Mouse (Mus musculus) intestine, embryonic 16.5 days (tissue): Measurements from ENCODE around the gene Mettl27. TPM values are rescaled to one million over a fixed set of nuclear protein-coding genes. Genes with fewer than 3 reads are reported as not detected.

Source experiments
- ATAC-seq: fragments of 200-750 bp; cut with Nextera tagmentation; 2 replicates; pipeline ENCODE4 v1.8.0; 2017; ENCODE audit warnings: moderate TSS enrichment, moderate library complexity
- H3K27ac ChIP-seq: fragments of 300-500 bp; sonication (generic); 2 replicates; pipeline ENCODE4 v1.5.1; 2014; ENCODE audit warnings: mild to moderate bottlenecking, low read length
- H3K27me3 ChIP-seq: fragments of 300-500 bp; sonication (generic); replicated peaks from 2 replicates; pipeline ENCODE4 v1.6.1; 2014; ENCODE audit warnings: low read length, control low read depth, mixed read lengths; ENCODE audit not compliant: control insufficient read depth, insufficient read depth
- H3K36me3 ChIP-seq: fragments of 300-500 bp; sonication (generic); 2 replicates; pipeline ENCODE4 v1.6.1; 2014; ENCODE audit warnings: low read length, control low read depth; ENCODE audit not compliant: control insufficient read depth, insufficient read depth
- H3K4me1 ChIP-seq: fragments of 300-500 bp; sonication (generic); 2 replicates; pipeline ENCODE4 v1.6.1; 2014; ENCODE audit warnings: low read length, control low read depth, mixed read lengths; ENCODE audit not compliant: control insufficient read depth, insufficient read depth
- H3K4me2 ChIP-seq: fragments of 300-500 bp; sonication (generic); 2 replicates; pipeline ENCODE4 v1.6.1; 2014; ENCODE audit warnings: low read depth, low read length, control low read depth
- H3K4me3 ChIP-seq: fragments of 300-500 bp; sonication (generic); 2 replicates; pipeline ENCODE4 v1.5.1; 2014; ENCODE audit warnings: mild to moderate bottlenecking, low read length
- H3K9ac ChIP-seq: fragments of 300-500 bp; sonication (generic); 2 replicates; pipeline ENCODE4 v1.6.1; 2014; ENCODE audit warnings: low read depth, low read length
- H3K9me3 ChIP-seq: fragments of 300-500 bp; sonication (generic); 2 replicates; pipeline ENCODE4 v1.6.1; 2016; ENCODE audit warnings: low read length, control low read depth; ENCODE audit not compliant: control insufficient read depth
- WGBS: fragments of 180-500 bp; shearing (Covaris S2); extraction: QIAGEN DNeasy Blood & Tissue Kit; methylation state at CpG from one replicate; pipeline ENCODE4 v1.1.7; 2014; 5-methylcytosine and 5-hydroxymethylcytosine counted together
- polyA plus RNA-seq: library from polyadenylated mRNA; unstranded; fragments of >200 nt; fragmentation: Nextera tagmentation; extraction: Ambion mirVana; gene quantifications from 2 replicates; pipeline ENCODE4 v1.2.1, GENCODE M21; 2015

Mettl27 gene
- polyA plus RNA-seq, result 27.2 TPM in 2 replicates

DNA sequence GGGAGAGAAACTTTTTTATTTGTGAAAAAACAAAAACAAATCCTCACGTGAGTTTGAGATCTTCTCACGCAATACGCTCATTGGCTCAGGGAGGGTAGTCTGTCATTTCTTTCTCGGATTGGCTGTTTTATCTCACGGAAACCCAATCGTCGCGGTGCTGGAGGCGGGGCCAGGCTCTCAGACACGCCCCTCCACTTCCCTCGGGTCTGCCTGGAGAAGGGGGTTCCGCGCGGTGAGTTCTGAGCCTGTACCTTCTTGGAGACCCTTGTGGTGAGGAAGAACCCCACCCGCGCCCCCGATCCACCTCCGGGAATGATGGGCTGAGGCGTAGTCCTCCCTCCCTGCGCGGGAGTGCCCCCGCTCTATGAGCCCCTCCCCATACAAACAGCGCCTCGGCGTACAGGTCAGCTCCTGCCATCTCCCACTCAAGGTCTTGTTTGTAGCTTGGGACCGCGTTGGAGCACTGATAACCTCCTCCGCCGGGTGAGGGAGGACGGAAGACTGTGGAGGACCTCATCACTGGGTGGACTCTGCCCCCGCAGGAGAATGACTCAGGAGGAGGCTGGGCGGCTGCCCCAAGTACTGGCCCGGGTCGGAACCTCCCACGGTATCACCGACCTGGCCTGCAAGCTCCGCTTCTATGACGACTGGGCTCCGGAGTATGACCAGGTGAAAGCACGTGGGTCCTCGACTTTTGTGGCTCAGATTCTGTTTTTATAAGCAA lies at the start of gene Mettl27:
TSS of gene Mettl27 (plus strand) at position 190 of the 724 bp plus-strand sequence.
- ATAC-seq, result peak; percentile 96
- WGBS, result under 1% methylated on average over 41 of the region's 41 CpGs
- Histone ChIP-seq H3K27me3 (no peaks in the 10 kb centered on the region), H3K9me3 (no peaks in the 10 kb centered on the region), H3K4me2 (peak within 1 kb of the TSS; percentile 85), H3K36me3 (0 out of 2 replicates have a peak, but pooled peaks cover 6% of the 10 kb centered on the region), H3K4me1 (peaks cover 5% of the 10 kb centered on the region), H3K9ac (peak within 1 kb of the TSS; percentile 90), H3K27ac (peak within 1 kb of the TSS; percentile 95), H3K4me3 (peak within 1 kb of the TSS; percentile 79)

DNA sequence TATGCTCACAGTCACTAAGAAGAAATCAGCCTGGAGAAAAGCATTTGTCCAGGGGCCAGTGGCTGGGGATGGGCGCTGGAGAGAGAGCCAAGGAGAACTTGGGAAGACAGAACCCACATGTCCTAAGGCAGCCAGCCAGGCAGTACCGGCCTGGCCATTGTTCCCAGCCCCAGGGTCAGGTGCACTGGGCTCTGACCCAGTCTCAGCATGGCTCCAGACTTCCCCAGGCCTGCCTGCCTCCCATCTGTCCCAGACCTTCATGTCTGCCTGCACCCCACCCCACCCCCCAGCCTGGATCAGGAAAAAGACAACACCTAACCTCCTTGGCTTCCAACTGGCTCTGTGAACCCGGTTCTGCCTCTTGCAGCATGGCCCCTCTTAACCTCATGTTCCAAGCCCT lies 49.1 kb upstream of the Mettl27 start:
- Histone ChIP-seq H3K27ac (no peak overlapping the region), H3K9me3 (no peaks in the 10 kb centered on the region), H3K4me2 (no peak overlapping the region)

DNA sequence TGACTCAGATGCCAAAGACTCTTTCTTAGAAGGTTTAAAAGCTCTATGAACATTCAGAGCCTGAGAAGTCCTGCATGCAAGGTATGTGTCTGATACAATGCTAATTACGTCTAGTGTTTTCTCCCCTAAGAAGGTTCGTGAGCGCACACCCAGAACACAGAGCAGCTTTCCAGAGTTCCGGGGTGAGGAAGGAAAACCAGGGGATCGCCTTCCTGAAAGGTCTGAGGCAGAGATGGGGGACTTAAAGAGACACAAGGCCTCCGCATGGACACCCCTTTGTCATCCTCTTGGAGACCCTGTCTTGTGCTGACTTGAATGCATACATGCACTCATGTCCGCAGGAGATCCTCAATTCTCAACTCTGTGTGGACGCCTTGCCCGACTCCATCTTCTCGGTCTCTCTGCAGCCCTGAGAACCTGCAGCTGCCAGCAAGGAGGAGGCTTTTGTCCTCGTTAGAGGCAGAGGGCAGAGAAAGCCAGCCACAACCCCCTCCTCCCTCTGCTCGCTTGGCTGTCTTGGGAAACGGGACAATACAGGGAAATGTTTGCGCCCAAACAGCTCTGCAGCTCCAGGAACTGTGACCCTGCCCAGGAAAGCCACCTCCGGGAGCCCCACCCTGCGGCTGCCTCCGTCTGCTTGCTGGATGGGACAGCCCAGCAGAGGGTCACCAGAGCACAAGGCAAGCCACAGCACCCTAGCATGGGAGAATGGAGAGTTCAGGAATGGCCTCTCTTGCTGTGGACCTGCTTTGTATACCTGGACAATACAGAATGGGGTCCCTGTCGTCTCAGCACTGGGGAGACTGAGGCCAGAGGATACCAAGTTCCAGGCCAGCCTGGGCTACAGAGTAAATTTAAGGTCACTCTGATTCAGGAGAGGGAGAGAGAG lies 44.5 kb upstream of the Mettl27 start:
- ATAC-seq, result peak; percentile 62
- H3K9ac ChIP-seq, result no peak overlapping the region
- no peaks in the 10 kb centered on the region for H3K9me3 ChIP-seq
- H3K27me3 ChIP-seq, result no peaks in the 10 kb centered on the region
- H3K36me3 ChIP-seq, result no peaks in the 10 kb centered on the region
- H3K4me2 ChIP-seq, result no peak overlapping the region
- 50% methylated on average over 18 of the region's 18 CpGs for WGBS
- H3K27ac ChIP-seq, result 0 out of 2 replicates have a peak overlapping the region, but pooled peaks have one; percentile 27
- H3K4me1 ChIP-seq, result no peaks in the 10 kb centered on the region
- H3K4me3 ChIP-seq, result no peak overlapping the region

More for the DNA sequence above, 49.1 kb upstream of the Mettl27 start:
- Histone ChIP-seq H3K36me3 (no peaks in the 10 kb centered on the region), H3K27me3 (no peaks in the 10 kb centered on the region), H3K4me3 (no peak overlapping the region), H3K4me1 (no peaks in the 10 kb centered on the region), H3K9ac (no peak overlapping the region)
- 0 out of 2 replicates have a peak, but pooled peaks have one; percentile 36 for ATAC-seq
- WGBS, result 49% methylated on average over 3 of the region's 3 CpGs

- no peaks in the 10 kb centered on the region for H3K4me1 ChIP-seq
- H3K27me3 ChIP-seq, result no peaks in the 10 kb centered on the region
- ATAC-seq, result no peak
- H3K27ac ChIP-seq, result no peak overlapping the region
- H3K4me2 ChIP-seq, result no peak overlapping the region
- WGBS, result 81% methylated on average over 7 of the region's 7 CpGs
- no peak overlapping the region for H3K9ac ChIP-seq
- no peak overlapping the region for H3K4me3 ChIP-seq
- no peaks in the 10 kb centered on the region for H3K9me3 ChIP-seq
- H3K36me3 ChIP-seq, result no peaks in the 10 kb centered on the region
Observed at GRCm38 (mm10) chr5:134888505-134888904, 43.7 kb upstream of the Mettl27 start.

DNA sequence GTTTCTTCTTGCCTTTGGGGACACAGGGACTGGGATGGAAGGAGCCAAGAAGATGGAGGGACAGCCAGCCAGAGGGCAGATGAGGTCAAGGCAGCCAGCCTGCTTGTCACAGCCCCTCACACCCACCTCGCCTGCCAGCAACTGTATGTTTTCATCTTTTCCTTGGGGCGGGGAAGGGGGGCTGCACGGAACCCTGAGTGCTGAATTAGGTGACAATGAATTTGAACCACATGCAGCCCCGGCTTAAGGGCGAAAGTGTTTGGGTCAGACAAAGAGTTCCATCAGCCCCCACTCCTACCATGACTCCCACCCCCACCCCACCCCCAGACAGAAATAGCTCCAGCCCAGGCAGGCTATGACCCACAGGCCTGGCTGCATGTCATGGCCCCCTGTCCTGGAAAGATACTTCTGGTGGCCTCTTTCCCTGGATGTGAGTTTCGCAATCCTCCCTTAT lies 41.5 kb upstream of the Mettl27 start:
- 78% methylated on average over 6 of the region's 6 CpGs for WGBS
- H3K4me3 ChIP-seq, result no peak overlapping the region
- H3K4me2 ChIP-seq, result no peak overlapping the region
- H3K4me1 ChIP-seq, result no peaks in the 10 kb centered on the region
- no peak overlapping the region for H3K9ac ChIP-seq
- H3K9me3 ChIP-seq, result no peaks in the 10 kb centered on the region
- no peaks in the 10 kb centered on the region for H3K36me3 ChIP-seq
- ATAC-seq, result no peak
- H3K27me3 ChIP-seq, result no peaks in the 10 kb centered on the region
- no peak overlapping the region for H3K27ac ChIP-seq

GRCm38 (mm10) chr5:134891552-134891951 lies 40.6 kb upstream of the Mettl27 start:
- no peak overlapping the region for H3K4me2 ChIP-seq
- ATAC-seq, result no peak
- H3K9me3 ChIP-seq, result no peaks in the 10 kb centered on the region
- no peak overlapping the region for H3K4me3 ChIP-seq
- no peaks in the 10 kb centered on the region for H3K36me3 ChIP-seq
- H3K27ac ChIP-seq, result peak overlapping the region; percentile 57
- H3K27me3 ChIP-seq, result no peaks in the 10 kb centered on the region
- H3K9ac ChIP-seq, result no peak overlapping the region
- 69% methylated on average over 8 of the region's 8 CpGs for WGBS
- H3K4me1 ChIP-seq, result no peaks in the 10 kb centered on the region

GRCm38 (mm10) chr5:134892717-134893116 lies 39.5 kb upstream of the Mettl27 start:
- H3K4me2 ChIP-seq, result no peak overlapping the region
- H3K4me1 ChIP-seq, result peaks cover 10% of the 10 kb centered on the region
- no peak overlapping the region for H3K9ac ChIP-seq
- no peaks in the 10 kb centered on the region for H3K27me3 ChIP-seq
- no peak overlapping the region for H3K27ac ChIP-seq
- H3K4me3 ChIP-seq, result no peak overlapping the region
- H3K36me3 ChIP-seq, result no peaks in the 10 kb centered on the region
- WGBS, result 77% methylated on average over 5 of the region's 5 CpGs
- H3K9me3 ChIP-seq, result no peaks in the 10 kb centered on the region
- ATAC-seq, result no peak

GRCm38 (mm10) chr5:134895291-134895690 lies 36.9 kb upstream of the Mettl27 start:
- no peak overlapping the region for H3K4me3 ChIP-seq
- no peaks in the 10 kb centered on the region for H3K27me3 ChIP-seq
- H3K4me2 ChIP-seq, result no peak overlapping the region
- no peak overlapping the region for H3K9ac ChIP-seq
- no peak overlapping the region for H3K27ac ChIP-seq
- H3K9me3 ChIP-seq, result no peaks in the 10 kb centered on the region
- no peaks in the 10 kb centered on the region for H3K36me3 ChIP-seq
- ATAC-seq, result peak; percentile 69
- peaks cover 13% of the 10 kb centered on the region for H3K4me1 ChIP-seq
- 60% methylated on average over 8 of the region's 8 CpGs for WGBS

DNA sequence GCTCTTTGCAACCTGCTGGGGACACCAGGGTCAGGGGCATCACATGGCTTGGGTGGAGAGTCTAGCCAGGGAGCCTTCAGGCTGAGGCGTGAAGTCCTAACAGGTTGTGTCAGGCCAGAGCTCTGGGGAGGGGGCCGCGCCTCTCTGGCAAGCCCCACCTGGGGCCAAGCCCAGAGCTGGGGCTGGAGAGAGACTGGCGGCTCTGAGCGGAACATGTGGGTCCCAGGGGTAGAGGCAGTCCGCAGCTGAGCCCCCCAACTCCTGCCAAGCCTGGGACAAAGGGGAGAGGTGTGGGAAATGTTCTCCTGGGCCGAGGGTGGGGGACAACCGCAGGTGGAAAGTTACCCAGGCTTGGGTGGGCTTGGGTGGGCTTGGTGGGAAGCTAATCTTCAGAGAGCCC lies 35.2 kb upstream of the Mettl27 start:
- Histone ChIP-seq H3K27ac (no peak overlapping the region), H3K36me3 (no peaks in the 10 kb centered on the region), H3K27me3 (no peaks in the 10 kb centered on the region), H3K4me2 (no peak overlapping the region), H3K9me3 (no peaks in the 10 kb centered on the region), H3K4me1 (peaks cover 13% of the 10 kb centered on the region), H3K4me3 (no peak overlapping the region), H3K9ac (0 out of 2 replicates have a peak overlapping the region, but pooled peaks have one; percentile 48)
- ATAC-seq, result no peak
- WGBS, result 84% methylated on average over 8 of the region's 8 CpGs
